Mouse (Mus musculus): Measurements from ENCODE around the gene Zbtb25. TPM values are rescaled to one million over a fixed set of nuclear protein-coding genes. Genes with fewer than 3 reads are reported as not detected.
A peak's percentile ranks its signal among the peaks of the same experiment; 100 is the strongest.

Zbtb25 gene
- 10 to 100 TPM; 19.4 to 20.5 TPM for total RNA-seq (2021)

DNA sequence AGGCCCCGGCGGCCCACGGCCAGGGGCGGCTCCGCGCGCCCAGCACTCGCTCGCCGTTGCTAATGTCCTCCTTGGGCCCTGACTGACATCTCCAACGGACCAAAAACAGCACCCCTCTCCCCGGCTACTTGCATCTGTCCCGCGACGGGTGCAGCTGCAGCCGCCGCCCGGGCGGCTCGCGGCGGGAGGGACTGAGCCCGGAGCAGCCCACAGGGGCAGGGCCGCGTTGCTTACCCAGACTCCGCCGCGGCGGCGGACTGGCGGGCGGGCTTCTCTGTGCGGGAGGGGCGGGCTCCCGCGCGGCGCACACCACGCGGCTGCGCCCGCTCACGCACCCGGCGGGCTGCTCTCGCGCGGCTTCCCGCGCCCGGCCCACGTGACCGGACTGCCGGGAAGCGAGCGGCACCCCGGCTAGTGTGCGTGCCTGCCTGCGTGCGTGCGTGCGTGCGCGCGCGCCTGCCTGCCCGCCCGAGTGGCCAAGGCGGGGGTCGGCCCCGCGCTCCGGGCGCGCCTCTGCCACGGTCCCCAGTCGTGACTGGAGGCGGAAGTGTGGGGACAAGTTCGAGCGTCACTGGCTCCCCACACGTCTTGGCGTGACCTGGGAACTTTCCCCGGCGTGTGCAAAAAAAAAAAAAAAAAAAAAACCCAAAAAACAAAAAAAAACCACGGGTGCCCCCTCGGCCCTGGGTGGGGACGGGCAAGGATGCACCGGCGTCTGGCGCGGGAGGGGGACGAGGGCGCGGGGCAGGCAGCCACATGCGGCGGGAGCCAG, at the start of gene Zbtb25:
TSS of gene Zbtb25 (minus strand) at position 397 of the 772 bp plus-strand sequence.
- intact Hi-C loops (cut with DNase I): loop anchor here (1.0 to 5.0 kb wide), 3 partner anchors 35 to 178 kb away; partner anchors contain the start of gene Hspa2
- peak; percentile 94 for DNase-seq (ENCODE audit: low spot score in 2 of 2)

DNA sequence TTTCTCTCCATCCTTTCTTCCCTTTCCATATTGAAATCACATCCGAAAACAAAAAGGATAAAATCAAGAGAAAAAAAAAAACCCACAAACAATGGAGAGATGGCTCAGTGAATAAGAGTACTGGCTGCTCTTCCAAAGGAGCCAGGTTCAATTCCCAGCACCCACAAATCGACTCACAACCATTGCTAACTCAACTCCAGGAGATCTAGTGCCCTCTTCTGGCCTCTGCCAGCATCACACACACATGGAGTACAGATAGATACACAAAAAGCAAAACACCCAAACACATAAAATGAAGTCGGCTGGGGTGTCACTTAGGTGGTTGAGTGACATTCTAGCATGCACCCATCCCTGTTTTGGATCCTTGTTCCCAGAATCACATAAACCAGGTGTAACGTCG, 48.9 kb upstream of the Zbtb25 start:
- no peak for DNase-seq (ENCODE audit: low spot score in 2 of 2)
- intact Hi-C loops (cut with DNase I): no loop called here

DNA sequence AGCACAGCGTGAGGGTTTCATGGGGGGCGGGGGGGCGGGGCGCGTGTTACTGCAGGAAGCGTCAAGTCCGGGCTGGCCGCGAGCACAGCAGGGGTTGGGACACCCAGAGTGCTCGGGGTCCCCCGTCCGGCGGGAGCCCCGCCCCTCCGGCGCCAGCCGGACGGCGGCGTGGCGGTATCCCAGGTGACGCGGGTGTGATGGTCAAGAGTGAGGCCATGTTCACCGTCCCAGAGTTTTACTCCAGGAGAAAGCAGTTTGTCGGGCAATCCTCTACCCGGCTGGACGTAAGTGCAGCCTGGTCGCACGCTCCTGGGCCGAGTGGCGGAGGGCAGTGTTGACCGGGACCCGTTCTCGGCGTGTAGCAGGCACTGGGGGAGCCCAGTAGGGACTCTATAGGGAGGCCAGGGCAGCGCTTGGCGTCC, 48.0 kb upstream of the Zbtb25 start, which contains the start of gene Ppp1r36:
TSS of gene Ppp1r36 (plus strand) at position 106 of the 422 bp plus-strand sequence.
- intact Hi-C loops (cut with DNase I): no loop called here
- no peak for DNase-seq (ENCODE audit: low spot score in 2 of 2)

DNA sequence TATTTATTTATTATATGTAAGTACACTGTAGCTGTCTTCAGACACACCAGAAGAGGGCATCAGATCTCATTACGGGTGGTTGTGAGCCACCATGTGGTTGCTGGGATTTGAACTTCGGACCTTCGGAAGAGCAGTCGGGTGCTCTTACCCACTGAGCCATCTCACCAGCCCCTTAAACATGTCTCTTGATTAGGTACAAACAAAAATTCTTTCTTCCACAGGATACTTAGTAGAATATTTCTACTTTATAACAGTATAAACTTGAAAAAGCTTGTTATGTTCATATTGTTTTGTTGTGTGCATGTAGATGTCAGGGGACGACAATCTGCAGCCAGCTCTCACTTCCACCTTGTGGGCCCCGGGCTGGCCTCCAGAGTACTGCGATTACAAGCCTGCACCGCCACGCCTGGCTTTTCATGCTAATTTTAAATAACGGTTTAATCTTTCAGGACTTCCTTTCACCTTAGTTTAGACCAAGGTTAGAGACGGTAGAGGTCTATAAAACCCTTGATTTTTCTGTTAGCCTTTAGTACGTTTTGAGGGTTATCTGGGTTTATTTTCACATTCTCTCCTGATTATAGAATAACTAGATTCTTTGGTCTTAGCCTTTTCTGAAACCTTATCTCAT, 46.1 kb upstream of the Zbtb25 start:
- DNase-seq (ENCODE audit: low spot score in 2 of 2): no peak
- intact Hi-C loops (cut with DNase I): no loop called here

DNA sequence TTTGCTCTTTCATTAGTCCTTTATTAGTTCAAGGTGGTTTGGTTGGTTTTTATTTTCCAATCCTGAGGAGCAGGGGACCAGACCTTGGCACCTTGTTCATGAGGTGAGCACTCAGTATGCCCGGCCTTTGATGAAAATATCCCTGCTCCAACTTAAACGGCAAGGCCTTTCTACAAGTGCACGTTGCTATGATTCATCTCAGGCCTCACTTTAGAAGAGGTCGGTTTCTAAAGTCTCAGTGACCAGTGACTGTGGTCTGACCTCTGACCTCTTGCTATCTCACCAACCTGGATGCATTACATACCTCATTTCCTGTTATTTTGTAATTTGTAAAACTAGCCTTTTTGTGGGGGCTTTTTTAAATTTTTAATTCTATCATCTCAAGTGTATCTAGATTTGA, 39.8 kb upstream of the Zbtb25 start:
- intact Hi-C loops (cut with DNase I): loop anchor here (5.0 kb wide), 1 partner anchor 188 kb away; no protein-coding TSS in a partner anchor
- DNase-seq (ENCODE audit: low spot score in 2 of 2): no peak

DNA sequence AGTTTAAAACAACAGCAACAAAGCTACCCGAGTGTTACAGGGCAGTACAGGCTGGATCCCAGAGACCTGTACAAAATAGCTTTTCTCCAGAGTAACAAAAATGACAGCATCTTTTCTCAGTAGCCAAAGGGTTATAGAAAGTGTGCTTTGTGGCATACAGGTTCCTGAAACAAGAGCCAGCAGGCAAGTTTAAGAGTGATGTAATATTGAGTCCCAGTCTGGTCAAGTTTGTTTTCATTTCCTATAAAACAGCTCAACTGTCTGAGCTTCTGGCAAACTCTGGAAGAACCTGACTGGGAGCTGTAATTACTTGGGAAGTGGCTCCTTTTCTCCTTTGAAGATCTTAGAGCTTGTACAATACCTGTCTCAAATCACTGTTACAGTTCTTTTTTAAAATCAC, 37.8 kb upstream of the Zbtb25 start:
- intact Hi-C loops (cut with DNase I): loop anchor here (5.0 kb wide), 1 partner anchor 190 kb away; no protein-coding TSS in a partner anchor
- no peak for DNase-seq (ENCODE audit: low spot score in 2 of 2)

DNA sequence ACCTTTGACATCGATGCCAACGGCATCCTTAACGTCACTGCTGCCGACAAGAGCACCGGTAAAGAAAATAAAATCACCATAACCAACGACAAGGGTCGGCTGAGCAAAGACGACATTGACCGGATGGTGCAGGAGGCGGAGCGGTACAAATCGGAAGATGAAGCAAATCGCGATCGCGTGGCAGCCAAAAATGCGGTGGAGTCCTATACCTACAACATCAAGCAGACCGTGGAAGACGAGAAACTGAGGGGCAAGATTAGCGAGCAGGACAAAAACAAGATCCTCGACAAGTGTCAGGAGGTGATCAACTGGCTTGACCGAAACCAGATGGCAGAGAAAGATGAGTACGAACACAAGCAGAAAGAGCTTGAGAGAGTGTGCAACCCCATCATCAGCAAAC, 36.6 kb upstream of the Zbtb25 start:
- no peak for DNase-seq (ENCODE audit: low spot score in 2 of 2)
- intact Hi-C loops (cut with DNase I): loop anchor here (5.0 kb wide), 1 partner anchor 191 kb away; no protein-coding TSS in a partner anchor

DNA sequence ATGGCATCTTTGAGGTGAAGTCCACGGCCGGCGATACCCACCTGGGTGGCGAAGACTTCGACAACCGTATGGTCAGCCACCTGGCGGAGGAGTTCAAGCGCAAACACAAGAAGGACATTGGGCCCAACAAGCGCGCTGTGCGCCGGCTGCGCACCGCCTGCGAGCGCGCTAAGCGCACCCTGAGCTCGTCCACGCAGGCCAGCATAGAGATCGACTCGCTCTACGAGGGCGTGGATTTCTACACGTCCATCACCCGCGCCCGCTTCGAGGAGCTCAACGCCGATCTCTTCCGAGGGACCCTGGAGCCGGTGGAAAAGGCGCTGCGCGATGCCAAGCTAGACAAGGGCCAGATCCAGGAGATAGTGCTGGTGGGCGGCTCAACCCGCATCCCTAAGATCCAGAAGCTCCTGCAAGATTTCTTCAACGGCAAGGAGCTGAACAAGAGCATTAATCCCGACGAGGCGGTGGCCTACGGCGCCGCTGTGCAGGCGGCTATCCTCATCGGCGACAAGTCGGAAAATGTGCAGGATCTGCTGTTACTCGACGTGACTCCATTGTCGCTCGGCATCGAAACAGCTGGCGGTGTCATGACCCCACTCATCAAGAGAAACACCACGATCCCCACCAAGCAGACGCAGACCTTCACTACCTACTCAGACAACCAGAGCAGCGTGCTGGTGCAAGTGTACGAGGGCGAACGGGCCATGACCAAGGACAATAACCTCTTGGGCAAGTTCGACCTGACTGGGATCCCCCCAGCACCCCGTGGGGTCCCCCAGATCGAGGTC, 36.0 kb upstream of the Zbtb25 start:
- intact Hi-C loops (cut with DNase I): loop anchor here (5.0 kb wide), 1 partner anchor 192 kb away; no protein-coding TSS in a partner anchor

DNA sequence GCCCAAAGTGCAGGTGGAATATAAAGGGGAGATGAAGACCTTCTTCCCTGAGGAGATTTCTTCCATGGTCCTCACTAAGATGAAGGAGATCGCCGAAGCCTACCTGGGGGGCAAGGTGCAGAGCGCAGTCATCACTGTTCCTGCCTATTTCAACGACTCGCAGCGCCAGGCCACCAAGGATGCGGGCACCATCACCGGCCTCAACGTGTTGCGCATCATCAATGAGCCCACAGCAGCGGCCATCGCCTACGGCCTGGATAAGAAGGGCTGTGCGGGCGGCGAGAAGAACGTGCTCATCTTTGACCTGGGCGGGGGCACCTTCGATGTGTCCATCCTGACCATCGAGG, 35.4 kb upstream of the Zbtb25 start:
- intact Hi-C loops (cut with DNase I): loop anchor here (1.0 to 5.0 kb wide), 3 partner anchors 36 to 192 kb away; partner anchors contain the start of gene Zbtb25
- no peak for DNase-seq (ENCODE audit: low spot score in 2 of 2)

More for the DNA sequence above, 36.0 kb upstream of the Zbtb25 start:
- DNase-seq (ENCODE audit: low spot score in 2 of 2): peak; percentile 22 to 51

DNA sequence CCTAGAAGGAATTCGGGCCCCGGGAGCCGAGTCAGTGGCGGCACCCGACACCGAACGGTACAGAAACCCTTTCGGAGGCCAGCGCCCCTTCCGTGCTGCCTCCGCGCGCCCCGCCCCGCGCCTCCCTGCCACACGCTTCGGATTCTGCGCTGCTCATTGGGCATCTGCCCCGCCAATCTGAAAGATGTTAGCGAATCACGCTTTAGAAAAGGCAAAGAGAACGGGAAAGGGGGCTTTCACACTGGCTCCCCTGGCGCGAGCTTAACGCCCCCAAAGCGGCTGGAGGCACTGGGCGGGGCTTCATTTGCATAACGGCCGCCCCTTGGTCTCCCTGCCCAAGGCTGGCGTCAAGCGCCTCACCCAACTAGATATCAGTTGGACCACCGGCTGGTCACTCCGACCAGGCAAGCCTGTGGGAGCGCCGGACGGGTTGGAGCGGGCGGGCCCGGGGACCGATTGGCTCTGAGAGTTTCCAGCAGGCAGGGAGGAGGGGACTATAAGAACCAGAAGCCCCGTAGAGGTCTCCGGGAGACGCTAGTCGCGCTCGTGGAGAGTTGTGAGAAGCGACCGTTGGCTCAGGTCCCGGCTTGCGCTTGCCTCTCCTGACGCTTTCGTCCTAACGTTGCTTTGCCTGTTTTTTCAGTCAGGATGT, 34.6 kb upstream of the Zbtb25 start, which contains the start of gene Hspa2:
TSS of gene Hspa2 (plus strand) at position 291 of the 652 bp plus-strand sequence.
- intact Hi-C loops (cut with DNase I): loop anchor here (1.0 to 5.0 kb wide), 2 partner anchors 35 to 63 kb away; partner anchors contain the start of gene Zbtb25
- peak; percentile 100 for DNase-seq (ENCODE audit: low spot score in 2 of 2)

DNA sequence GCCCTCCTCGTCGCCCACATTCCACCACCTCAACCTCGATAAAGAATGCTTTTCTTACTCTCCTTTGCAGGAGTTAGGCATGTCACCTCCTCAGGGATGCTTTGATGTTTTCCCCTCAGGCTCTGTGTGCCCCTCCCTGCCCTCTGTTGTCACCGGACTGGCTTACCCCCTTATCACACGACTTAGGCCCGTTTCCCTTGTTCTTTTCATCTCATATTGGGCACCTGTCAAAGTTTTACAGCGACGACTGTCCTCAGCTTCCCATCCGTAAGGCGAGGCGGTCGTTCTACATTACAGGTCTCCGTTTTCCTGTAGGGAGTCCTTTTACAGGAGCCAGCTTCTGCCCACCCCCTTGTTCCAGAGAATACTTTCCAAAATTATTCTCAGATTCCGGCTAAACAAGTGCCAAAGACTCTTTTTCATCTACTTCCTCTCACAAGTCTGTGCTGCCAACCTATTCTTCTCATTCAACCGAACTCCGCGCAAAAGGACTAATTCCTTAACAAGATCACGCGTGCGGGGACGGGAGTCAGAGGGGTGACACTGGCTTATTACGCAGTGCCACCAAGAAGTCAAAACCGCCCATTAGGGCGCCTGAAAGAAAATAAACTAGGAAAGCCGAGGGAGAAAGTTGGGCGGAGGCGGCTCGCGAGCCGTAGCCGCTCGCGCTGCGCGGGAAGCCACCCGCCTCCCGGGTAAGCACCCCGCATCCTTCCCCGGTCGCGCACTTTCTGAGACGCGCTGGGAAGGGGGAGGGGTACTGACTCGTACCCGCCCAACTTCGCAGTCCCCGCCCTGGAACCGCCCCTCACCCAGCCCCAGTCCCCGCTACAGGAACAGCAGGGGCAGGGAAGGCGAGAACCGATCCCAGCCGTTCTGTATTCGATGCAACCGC, 33.8 kb upstream of the Zbtb25 start:
- no peak for DNase-seq (ENCODE audit: low spot score in 2 of 2)
- intact Hi-C loops (cut with DNase I): loop anchor here (5.0 kb wide), 1 partner anchor 64 kb away; no protein-coding TSS in a partner anchor

DNA sequence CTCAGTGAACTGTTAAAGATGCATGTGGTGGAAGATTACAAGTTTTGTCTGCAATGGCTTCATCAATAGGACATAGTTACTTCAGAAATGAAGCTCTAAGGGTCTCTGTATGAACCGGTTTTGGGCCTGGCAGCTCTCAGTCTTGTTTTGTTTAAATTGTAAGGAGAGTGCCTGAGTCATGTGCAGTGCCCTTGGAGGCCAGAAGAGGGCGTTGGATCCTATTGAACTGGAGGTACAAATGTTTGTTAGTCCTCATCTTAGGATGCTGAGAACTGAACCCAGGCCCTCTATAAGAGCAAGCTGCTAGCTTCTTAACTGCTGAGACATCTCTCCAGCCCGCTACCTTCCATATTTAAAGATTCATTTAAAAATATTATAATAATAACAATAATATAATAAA, 32.3 kb upstream of the Zbtb25 start:
- DNase-seq (ENCODE audit: low spot score in 2 of 2): no peak

DNA sequence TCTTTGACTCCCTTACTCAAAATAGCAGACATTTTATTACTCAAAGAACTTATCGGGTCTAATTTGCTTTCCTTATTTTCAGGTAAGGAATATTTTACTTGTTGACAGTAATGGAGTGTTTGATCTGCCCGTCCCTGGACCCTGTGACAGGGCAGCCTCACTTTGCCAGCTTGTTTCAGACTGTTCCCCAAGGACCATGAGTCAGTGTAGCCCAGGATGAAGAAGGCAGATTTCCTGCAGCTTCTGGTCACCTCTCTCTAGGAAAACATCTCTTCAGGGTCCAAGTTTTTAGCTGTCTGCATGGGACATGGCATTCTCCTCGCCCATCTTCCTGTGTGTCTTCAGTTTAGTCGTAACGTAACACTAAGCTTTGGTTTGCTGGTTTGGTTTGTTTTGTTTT, 27.9 kb upstream of the Zbtb25 start:
- no peak for DNase-seq (ENCODE audit: low spot score in 2 of 2)
- intact Hi-C loops (cut with DNase I): no loop called here

More for the DNA sequence above, 32.3 kb upstream of the Zbtb25 start:
- intact Hi-C loops (cut with DNase I): loop anchor here (5.0 kb wide), 1 partner anchor 66 kb away; no protein-coding TSS in a partner anchor

DNA sequence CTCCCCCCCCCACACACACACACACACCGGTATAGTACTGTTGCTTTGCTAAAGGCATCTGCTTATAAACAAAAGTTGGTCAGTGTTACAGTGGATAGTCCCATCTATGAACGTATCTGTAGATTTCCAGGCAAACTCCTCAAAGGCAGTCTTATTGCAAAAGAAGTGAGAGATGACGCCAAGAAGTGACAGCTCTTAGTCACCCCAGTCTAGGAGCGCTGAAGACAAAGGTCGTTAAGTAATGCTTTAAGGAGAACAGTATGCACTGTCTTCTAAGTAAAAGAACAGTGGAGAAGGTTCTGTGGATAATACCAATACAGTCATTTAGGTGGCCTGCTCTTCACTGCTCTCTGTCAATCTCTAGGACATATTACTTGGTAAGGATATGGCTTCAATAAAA, 23.6 kb upstream of the Zbtb25 start:
- intact Hi-C loops (cut with DNase I): no loop called here
- no peak for DNase-seq (ENCODE audit: low spot score in 2 of 2)

DNA sequence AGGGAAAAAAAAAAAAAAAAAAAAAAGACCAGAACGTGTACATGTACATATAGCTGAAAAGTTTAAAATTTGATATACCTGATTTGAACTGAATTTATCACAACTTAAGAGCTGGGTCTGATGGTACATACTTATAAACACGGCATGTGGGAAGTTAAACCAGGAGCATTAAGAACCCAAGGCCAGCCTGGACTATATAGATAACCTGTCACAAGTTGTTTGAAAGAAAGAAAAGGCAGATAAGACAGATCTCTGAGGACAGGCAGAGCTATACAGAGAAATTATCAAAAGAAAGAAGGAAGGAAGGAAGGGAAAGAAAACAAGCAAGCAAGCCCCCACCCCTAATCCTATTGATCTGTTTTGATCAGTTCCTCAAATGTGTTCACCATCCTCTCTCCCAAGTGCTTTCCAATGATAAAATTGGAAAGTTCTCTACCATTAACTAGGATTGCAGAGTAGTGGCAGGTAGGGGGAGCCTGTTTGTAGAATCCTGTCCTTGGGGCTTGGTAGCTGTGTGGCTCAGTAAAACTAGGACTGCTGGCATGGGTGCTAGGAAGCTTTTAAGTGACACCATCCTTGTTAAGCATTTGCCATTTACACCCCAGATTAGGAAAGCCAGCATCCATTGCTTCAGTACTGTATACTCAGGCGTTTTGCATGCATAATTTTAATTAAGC, 22.3 kb upstream of the Zbtb25 start:
- intact Hi-C loops (cut with DNase I): no loop called here
- DNase-seq (ENCODE audit: low spot score in 2 of 2): no peak

DNA sequence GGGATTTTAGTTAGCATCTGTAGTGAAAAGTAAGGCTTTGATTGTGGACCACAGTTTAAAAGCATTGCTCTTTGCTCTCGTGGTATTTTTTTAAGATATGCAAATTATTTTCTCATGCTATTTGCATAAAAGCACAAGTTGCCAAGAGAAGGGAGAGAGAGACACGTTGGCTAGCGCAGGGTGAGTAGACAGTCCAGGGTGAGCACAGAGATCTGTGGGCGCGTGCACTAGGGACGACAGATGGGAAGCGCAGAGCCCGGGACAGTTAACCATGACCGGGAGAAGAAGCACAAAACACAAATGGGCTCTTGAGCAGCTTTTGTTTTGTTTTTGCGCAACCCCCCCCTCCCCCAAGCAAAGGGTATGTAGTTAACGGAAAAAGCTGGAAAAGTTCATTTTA, 19.4 kb upstream of the Zbtb25 start:
- peak in 1 of 2 experiments; percentile 33 for DNase-seq (ENCODE audit: low spot score in 2 of 2)
- intact Hi-C loops (cut with DNase I): no loop called here

DNA sequence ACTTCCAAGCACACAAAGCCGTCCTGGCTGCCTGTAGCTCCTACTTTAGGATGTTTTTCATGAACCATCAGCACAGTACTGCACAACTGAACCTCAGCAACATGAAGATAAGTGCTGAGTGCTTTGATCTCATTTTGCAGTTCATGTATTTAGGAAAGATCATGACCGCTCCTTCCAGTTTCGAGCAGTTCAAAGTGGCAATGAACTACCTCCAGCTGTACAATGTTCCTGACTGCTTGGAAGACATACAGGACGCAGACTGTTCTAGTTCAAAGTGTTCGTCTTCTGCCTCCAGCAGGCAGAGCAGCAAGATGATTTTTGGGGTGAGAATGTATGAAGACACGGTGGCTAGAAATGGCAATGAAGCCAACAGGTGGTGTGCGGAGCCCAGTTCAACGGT, 15.9 kb upstream of the Zbtb25 start:
- no peak for DNase-seq (ENCODE audit: low spot score in 2 of 2)
- intact Hi-C loops (cut with DNase I): no loop called here

DNA sequence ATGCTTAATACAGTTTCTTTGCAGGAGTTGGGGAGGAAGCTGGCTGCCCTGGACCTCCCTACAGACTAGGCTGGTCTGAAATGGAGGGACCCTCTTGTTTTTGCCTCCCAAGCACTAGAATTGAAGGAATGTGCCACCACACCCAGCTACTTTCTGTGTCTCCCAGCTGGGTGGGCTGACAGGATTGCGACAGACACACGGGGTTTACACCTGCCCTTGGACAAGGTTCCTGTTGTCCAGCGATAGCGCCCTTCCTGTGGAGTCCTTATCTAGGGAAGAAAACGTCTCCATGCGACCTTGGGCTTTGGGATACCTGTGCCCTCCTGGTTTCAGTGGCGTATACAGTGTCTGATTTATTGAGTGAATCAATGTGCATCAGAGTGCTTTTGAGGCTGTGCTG, 10.7 kb upstream of the Zbtb25 start:
- intact Hi-C loops (cut with DNase I): no loop called here
- no peak for DNase-seq (ENCODE audit: low spot score in 2 of 2)
